Mouse (Mus musculus) liver, embryonic 16.5 days (tissue): ENCODE data around the gene Mrps9. TPM values are rescaled to one million over a fixed set of nuclear protein-coding genes. Genes with fewer than 3 reads are reported as not detected.
"Not testable (repeated sequence)": the region's sequence is repeated elsewhere in the genome, so short reads cannot be mapped to it uniquely, and the experiment has no call there.

Experiments
- ATAC-seq: fragments of 200-750 bp; cut with Nextera tagmentation; 2 replicates; pipeline ENCODE4 v1.8.0; 2017; ENCODE audit warnings: low read depth, mild to moderate bottlenecking, moderate number of reproducible peaks, moderate library complexity
- H3K27ac ChIP-seq: fragments of 300-500 bp; sonication (generic); 2 replicates; pipeline ENCODE4 v1.5.1; 2014; ENCODE audit warnings: mild to moderate bottlenecking, low read length
- H3K27me3 ChIP-seq: fragments of 300-500 bp; sonication (generic); 2 replicates; pipeline ENCODE4 v1.6.1; 2014; ENCODE audit warnings: low read depth, low read length, mixed read lengths; ENCODE audit not compliant: control insufficient read depth, insufficient read depth
- H3K36me3 ChIP-seq: fragments of 300-500 bp; sonication (generic); 2 replicates; pipeline ENCODE4 v1.6.1; 2014; ENCODE audit warnings: mild to moderate bottlenecking; ENCODE audit not compliant: control insufficient read depth, insufficient read depth
- H3K4me1 ChIP-seq: fragments of 300-500 bp; sonication (generic); 2 replicates; pipeline ENCODE4 v1.6.1; 2014; ENCODE audit warnings: low read depth, low read length, mixed read lengths; ENCODE audit not compliant: control insufficient read depth
- H3K4me2 ChIP-seq: fragments of 300-500 bp; sonication (generic); 2 replicates; pipeline ENCODE4 v1.6.1; 2014; ENCODE audit warnings: low read depth, low read length, mixed read lengths
- H3K4me3 ChIP-seq: fragments of 300-500 bp; sonication (generic); 2 replicates; pipeline ENCODE4 v1.5.1; 2014; ENCODE audit warnings: low read depth, mild to moderate bottlenecking, low read length
- H3K9ac ChIP-seq: fragments of 300-500 bp; sonication (generic); 2 replicates; pipeline ENCODE4 v1.6.1; 2014; ENCODE audit warnings: low read depth, low read length
- H3K9me3 ChIP-seq: fragments of 300-500 bp; sonication (generic); replicated peaks from 2 replicates; pipeline ENCODE4 v1.6.1; 2016; ENCODE audit warnings: low read length; ENCODE audit not compliant: control insufficient read depth
- WGBS: fragments of 180-500 bp; shearing (Covaris S2); extraction: QIAGEN DNeasy Blood & Tissue Kit; methylation state at CpG from one replicate; pipeline ENCODE4 v1.1.7; 2014; ENCODE audit not compliant: insufficient replicate concordance; 5-methylcytosine and 5-hydroxymethylcytosine counted together
- polyA plus RNA-seq: library from polyadenylated mRNA; unstranded; fragments of >200 nt; fragmentation: Nextera tagmentation; extraction: Ambion mirVana; gene quantifications from 2 replicates; pipeline ENCODE4 v1.2.1, GENCODE M21; 2015

Gene Mrps9
- polyA plus RNA-seq, 1 experiment from 2014 or later, result 22.1 TPM

- no peak overlapping the region for H3K27ac ChIP-seq
- H3K9me3 ChIP-seq, result no peaks in the 10 kb centered on the region
- H3K4me3 ChIP-seq, result no peak overlapping the region
- no peaks in the 10 kb centered on the region for H3K36me3 ChIP-seq
- H3K4me2 ChIP-seq, result no peak overlapping the region
- WGBS, result 74% methylated on average over 3 of the region's 3 CpGs
- no peaks in the 10 kb centered on the region for H3K4me1 ChIP-seq
- H3K27me3 ChIP-seq, result no peaks in the 10 kb centered on the region
- ATAC-seq, result no peak
- H3K9ac ChIP-seq, result no peak overlapping the region
Observed at GRCm38 (mm10) chr1:42867188-42867587, 16.2 kb downstream of the Mrps9 start.

GRCm38 (mm10) chr1:42874174-42874573 lies 23.1 kb downstream of the Mrps9 start:
- H3K4me3 ChIP-seq, result no peak overlapping the region
- no peak overlapping the region for H3K27ac ChIP-seq
- H3K36me3 ChIP-seq, result no peaks in the 10 kb centered on the region
- H3K4me2 ChIP-seq, result no peak overlapping the region
- no peaks in the 10 kb centered on the region for H3K27me3 ChIP-seq
- H3K9me3 ChIP-seq, result no peaks in the 10 kb centered on the region
- ATAC-seq, result no peak
- H3K4me1 ChIP-seq, result no peaks in the 10 kb centered on the region
- 73% methylated on average over 2 of the region's 2 CpGs for WGBS
- no peak overlapping the region for H3K9ac ChIP-seq

DNA sequence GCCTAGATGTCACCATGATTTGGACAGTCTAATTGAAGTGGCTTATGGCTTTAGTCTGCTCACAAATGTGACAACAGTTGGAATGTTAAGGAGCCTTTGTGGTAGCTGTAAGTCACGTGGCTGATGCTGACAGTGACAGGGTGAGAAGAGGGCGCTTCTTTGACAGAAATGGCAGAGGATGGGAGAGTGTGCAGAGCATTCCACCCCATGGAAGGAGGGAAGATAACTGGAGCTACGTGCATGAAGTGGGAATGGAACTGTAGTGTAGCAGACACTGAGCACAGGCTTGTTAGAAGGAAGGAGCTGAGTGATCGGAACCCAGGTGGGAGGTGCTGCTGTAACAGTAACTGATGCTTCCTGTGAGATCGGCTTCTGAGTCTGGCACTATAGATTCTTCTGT lies 24.2 kb downstream of the Mrps9 start:
- Histone ChIP-seq H3K9ac (no peak overlapping the region), H3K4me3 (no peak overlapping the region), H3K9me3 (no peaks in the 10 kb centered on the region), H3K27ac (no peak overlapping the region), H3K27me3 (no peaks in the 10 kb centered on the region), H3K36me3 (no peaks in the 10 kb centered on the region), H3K4me1 (no peaks in the 10 kb centered on the region), H3K4me2 (no peak overlapping the region)
- 68% methylated on average over 5 of the region's 5 CpGs for WGBS
- no peak for ATAC-seq

DNA sequence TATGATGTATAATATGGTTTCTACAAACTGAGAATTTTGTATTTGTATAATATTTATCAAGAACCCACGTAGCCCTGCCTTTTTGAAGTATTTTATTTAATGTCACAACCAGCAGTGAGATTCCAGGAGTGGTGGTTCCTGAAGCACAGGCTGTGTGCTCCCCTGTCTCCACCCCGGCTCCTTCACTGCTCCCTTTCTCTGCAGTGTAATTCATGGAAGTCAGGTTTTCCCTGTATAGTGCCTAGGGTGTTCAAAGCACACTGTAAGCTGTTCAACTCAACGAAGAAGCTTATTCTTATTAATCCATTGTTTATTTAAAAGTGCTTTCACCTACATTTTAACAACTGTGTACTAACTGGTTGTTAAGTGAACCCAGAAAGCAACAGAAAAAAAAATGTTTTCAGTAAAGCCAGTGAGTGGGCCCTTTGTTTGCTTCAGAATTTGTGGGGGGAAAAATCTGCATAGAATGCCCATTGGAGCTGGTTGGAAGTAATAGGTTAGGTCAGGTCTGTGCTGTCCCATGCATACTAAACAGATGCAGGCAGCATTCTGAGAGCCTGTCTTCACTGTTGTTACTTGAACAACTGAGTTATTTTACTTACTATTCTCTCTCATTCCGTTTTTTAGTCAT lies 25.5 kb downstream of the Mrps9 start:
- WGBS, result 69% methylated on average over 4 of the region's 4 CpGs
- Histone ChIP-seq H3K9me3 (no peaks in the 10 kb centered on the region), H3K9ac (no peak overlapping the region), H3K4me1 (no peaks in the 10 kb centered on the region), H3K36me3 (no peaks in the 10 kb centered on the region), H3K27me3 (no peaks in the 10 kb centered on the region), H3K4me2 (no peak overlapping the region), H3K4me3 (no peak overlapping the region), H3K27ac (no peak overlapping the region)
- ATAC-seq, result no peak

DNA sequence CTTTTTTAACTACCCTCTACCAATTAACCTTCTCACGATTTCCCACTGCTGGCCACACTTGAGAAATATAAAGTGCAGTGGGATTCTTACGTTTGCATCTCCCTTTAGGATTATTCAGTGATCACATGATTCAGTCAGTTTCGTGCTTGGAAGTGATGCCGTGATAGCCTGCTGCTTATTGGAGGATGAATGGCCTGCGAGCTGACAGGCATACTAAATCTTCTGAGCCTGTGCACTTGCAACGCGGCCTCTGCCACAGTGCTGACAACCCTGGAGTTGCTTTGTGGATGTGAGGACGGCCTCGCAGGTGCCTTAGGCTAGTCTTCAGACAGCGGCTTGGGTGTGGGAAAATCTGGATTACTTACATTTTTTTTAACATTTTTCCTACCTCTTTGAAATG lies 26.2 kb downstream of the Mrps9 start:
- H3K9me3 ChIP-seq, result no peaks in the 10 kb centered on the region

GRCm38 (mm10) chr1:42878851-42879250 lies 27.8 kb downstream of the Mrps9 start:
- ATAC-seq, result no peak
- Histone ChIP-seq H3K4me2 (no peak overlapping the region), H3K36me3 (no peaks in the 10 kb centered on the region), H3K4me3 (no peak overlapping the region), H3K27me3 (no peaks in the 10 kb centered on the region), H3K9me3 (no peaks in the 10 kb centered on the region), H3K4me1 (no peaks in the 10 kb centered on the region), H3K9ac (no peak overlapping the region), H3K27ac (no peak overlapping the region)
- WGBS, result 68% methylated on average over 5 of the region's 5 CpGs

More for the DNA sequence above, 26.2 kb downstream of the Mrps9 start:
- Histone ChIP-seq H3K27me3 (no peaks in the 10 kb centered on the region), H3K9ac (no peak overlapping the region), H3K4me2 (no peak overlapping the region), H3K4me3 (no peak overlapping the region), H3K27ac (no peak overlapping the region), H3K36me3 (no peaks in the 10 kb centered on the region), H3K4me1 (no peaks in the 10 kb centered on the region)
- WGBS, result 78% methylated on average over 10 of the region's 10 CpGs
- no peak for ATAC-seq

DNA sequence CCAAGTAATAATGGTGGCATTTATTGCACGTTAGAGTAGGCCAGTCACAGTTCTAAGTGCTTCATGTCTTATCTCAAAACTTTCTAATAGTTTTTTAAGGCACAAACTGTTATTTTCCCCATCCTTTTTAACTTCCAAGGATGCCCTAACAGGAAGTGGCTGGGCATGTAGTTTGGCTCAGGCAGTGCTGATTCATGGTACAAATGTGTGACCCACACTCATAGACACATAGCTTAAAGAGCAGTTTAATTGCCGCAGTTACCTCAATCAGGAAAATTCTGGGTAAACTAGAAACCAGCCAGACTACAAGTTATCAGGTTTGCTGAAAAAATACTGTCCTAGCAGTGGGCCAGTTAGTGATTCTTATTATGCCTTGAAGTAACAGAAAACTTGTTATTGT lies 31.2 kb downstream of the Mrps9 start:
- H3K4me3 ChIP-seq, result no peak overlapping the region
- no peaks in the 10 kb centered on the region for H3K36me3 ChIP-seq
- no peak overlapping the region for H3K4me2 ChIP-seq
- no peaks in the 10 kb centered on the region for H3K27me3 ChIP-seq
- H3K4me1 ChIP-seq, result no peaks in the 10 kb centered on the region
- no peak overlapping the region for H3K9ac ChIP-seq
- no peaks in the 10 kb centered on the region for H3K9me3 ChIP-seq
- H3K27ac ChIP-seq, result no peak overlapping the region
- 75% methylated on average over 2 of the region's 2 CpGs for WGBS
- no peak for ATAC-seq

GRCm38 (mm10) chr1:42883418-42883817 lies 32.4 kb downstream of the Mrps9 start:
- H3K36me3 ChIP-seq, H3K4me1 ChIP-seq, H3K9ac ChIP-seq, H3K4me3 ChIP-seq, H3K4me2 ChIP-seq, ATAC-seq, H3K27me3 ChIP-seq, H3K9me3 ChIP-seq, H3K27ac ChIP-seq: not testable (repeated sequence)
- WGBS, result no CpG with 5 or more reads among the region's 2 CpGs

GRCm38 (mm10) chr1:42887835-42888234 lies 36.8 kb downstream of the Mrps9 start:
- no peaks in the 10 kb centered on the region for H3K9me3 ChIP-seq
- no peak overlapping the region for H3K4me2 ChIP-seq
- ATAC-seq, result no peak
- H3K36me3 ChIP-seq, result no peaks in the 10 kb centered on the region
- no peak overlapping the region for H3K27ac ChIP-seq
- no peaks in the 10 kb centered on the region for H3K27me3 ChIP-seq
- H3K4me3 ChIP-seq, result no peak overlapping the region
- no peaks in the 10 kb centered on the region for H3K4me1 ChIP-seq
- WGBS, result 85% methylated on average over 11 of the region's 11 CpGs
- H3K9ac ChIP-seq, result no peak overlapping the region
